Mouse (Mus musculus): ENCODE results near the gene Rnf212. TPM values are rescaled to one million over a fixed set of nuclear protein-coding genes. Genes with fewer than 3 reads are reported as not detected.
"Not testable (repeated sequence)": the region's sequence is repeated elsewhere in the genome, so short reads cannot be mapped to it uniquely, and the experiment has no call there.

Gene Rnf212
- not detected in 2 replicates for polyA plus RNA-seq (2015; fragmentation: Nextera tagmentation; extraction: Ambion mirVana)

- no peak within 1 kb of the TSS for H3K4me3 ChIP-seq
- no peak within 1 kb of the TSS for H3K4me2 ChIP-seq
- no peaks in the 10 kb centered on the region for H3K9me3 ChIP-seq
- no peak for ATAC-seq (ENCODE audit: borderline replicate concordance, extremely low read depth, low FRiP score, low TSS enrichment)
- H3K36me3 ChIP-seq: no peaks in the 10 kb centered on the region
- H3K27me3 ChIP-seq: no peaks in the 10 kb centered on the region
- H3K27ac ChIP-seq: no peak within 1 kb of the TSS
- no peak within 1 kb of the TSS for H3K9ac ChIP-seq
- no peaks in the 10 kb centered on the region for H3K4me1 ChIP-seq
- WGBS: 74% methylated on average over 40 of the region's 40 CpGs
These were observed at the start of gene Rnf212 for GRCm38 (mm10) chr5:108774630-108775306. Gene Rnf212 (minus strand): TSS chr5:108774982.

GRCm38 (mm10) chr5:108823276-108823675 is 48.5 kb upstream of the Rnf212 start:
- H3K4me3 ChIP-seq: no peak overlapping the region
- no peaks in the 10 kb centered on the region for H3K27me3 ChIP-seq
- no peak overlapping the region for H3K27ac ChIP-seq
- H3K36me3 ChIP-seq: no peaks in the 10 kb centered on the region
- no peak for ATAC-seq (ENCODE audit: borderline replicate concordance, extremely low read depth, low FRiP score, low TSS enrichment)
- no peak overlapping the region for H3K4me2 ChIP-seq
- no peak overlapping the region for H3K9ac ChIP-seq
- no peaks in the 10 kb centered on the region for H3K4me1 ChIP-seq
- no peaks in the 10 kb centered on the region for H3K9me3 ChIP-seq
- whole genome bisulfite sequencing: 71% methylated on average over 2 of the region's 2 CpGs

- not testable (repeated sequence) for H3K4me3 ChIP-seq; H3K4me1 ChIP-seq; H3K9ac ChIP-seq; H3K27me3 ChIP-seq; ATAC-seq (ENCODE audit: borderline replicate concordance, extremely low read depth, low FRiP score, low TSS enrichment); H3K4me2 ChIP-seq; H3K36me3 ChIP-seq; H3K9me3 ChIP-seq; H3K27ac ChIP-seq
- 70% methylated on average over 2 of the region's 2 CpGs for WGBS
These were observed 34.0 kb upstream of the Rnf212 start, which contains the start of gene Vmn2r8 for GRCm38 (mm10) chr5:108808750-108809149. Gene Vmn2r8 (minus strand): TSS chr5:108808850.

GRCm38 (mm10) chr5:108803646-108804045 is 28.9 kb upstream of the Rnf212 start:
- Histone ChIP-seq H3K9ac (no peak overlapping the region), H3K4me2 (no peak overlapping the region), H3K4me1 (no peaks in the 10 kb centered on the region), H3K4me3 (no peak overlapping the region), H3K9me3 (no peaks in the 10 kb centered on the region), H3K27me3 (no peaks in the 10 kb centered on the region), H3K27ac (no peak overlapping the region), H3K36me3 (no peaks in the 10 kb centered on the region)
- 12% methylated on average over 1 of the region's 1 CpGs for WGBS
- ATAC-seq (ENCODE audit: borderline replicate concordance, extremely low read depth, low FRiP score, low TSS enrichment): no peak; the same call in 1 of the 2 replicates

GRCm38 (mm10) chr5:108795263-108795662 is 20.5 kb upstream of the Rnf212 start, which contains the start of gene Tmed11:
Gene Tmed11 (minus strand): TSS chr5:108795363.
- WGBS: 67% methylated on average over 2 of the region's 2 CpGs
- not testable (repeated sequence) for H3K4me3 ChIP-seq; H3K36me3 ChIP-seq; ATAC-seq (ENCODE audit: borderline replicate concordance, extremely low read depth, low FRiP score, low TSS enrichment); H3K9me3 ChIP-seq; H3K9ac ChIP-seq; H3K27ac ChIP-seq; H3K4me1 ChIP-seq; H3K27me3 ChIP-seq; H3K4me2 ChIP-seq

GRCm38 (mm10) chr5:108790385-108790784 is 15.6 kb upstream of the Rnf212 start:
- not testable (repeated sequence) for H3K36me3 ChIP-seq; H3K4me2 ChIP-seq; H3K4me1 ChIP-seq; H3K4me3 ChIP-seq; H3K9ac ChIP-seq; H3K9me3 ChIP-seq; H3K27ac ChIP-seq; H3K27me3 ChIP-seq; ATAC-seq (ENCODE audit: borderline replicate concordance, extremely low read depth, low FRiP score, low TSS enrichment)
- WGBS: 40% methylated on average over 1 of the region's 1 CpGs

- no peaks in the 10 kb centered on the region for H3K27me3 ChIP-seq
- H3K9me3 ChIP-seq: no peaks in the 10 kb centered on the region
- no peak overlapping the region for H3K27ac ChIP-seq
- H3K4me2 ChIP-seq: no peak overlapping the region
- H3K4me3 ChIP-seq: no peak overlapping the region
- ATAC-seq (ENCODE audit: borderline replicate concordance, extremely low read depth, low FRiP score, low TSS enrichment): no peak
- no peaks in the 10 kb centered on the region for H3K36me3 ChIP-seq
- WGBS: 77% methylated on average over 2 of the region's 2 CpGs
- H3K9ac ChIP-seq: no peak overlapping the region
- H3K4me1 ChIP-seq: no peaks in the 10 kb centered on the region
These were observed 14.8 kb downstream of the Rnf212 start for GRCm38 (mm10) chr5:108760002-108760401.

- Histone ChIP-seq H3K4me3 (no peak overlapping the region), H3K27ac (no peak overlapping the region), H3K27me3 (no peaks in the 10 kb centered on the region), H3K4me2 (no peak overlapping the region), H3K4me1 (no peaks in the 10 kb centered on the region), H3K9ac (no peak overlapping the region), H3K36me3 (no peaks in the 10 kb centered on the region), H3K9me3 (no peaks in the 10 kb centered on the region)
- WGBS: 38% methylated on average over 3 of the region's 3 CpGs
- no peak for ATAC-seq (ENCODE audit: borderline replicate concordance, extremely low read depth, low FRiP score, low TSS enrichment)
These were observed 16.4 kb downstream of the Rnf212 start for GRCm38 (mm10) chr5:108758396-108758795.

- not testable (repeated sequence) for H3K4me1 ChIP-seq; H3K27me3 ChIP-seq; H3K9ac ChIP-seq; H3K27ac ChIP-seq; H3K4me2 ChIP-seq; H3K36me3 ChIP-seq; ATAC-seq (ENCODE audit: borderline replicate concordance, extremely low read depth, low FRiP score, low TSS enrichment); H3K4me3 ChIP-seq; H3K9me3 ChIP-seq
- WGBS: 72% methylated on average over 4 of the region's 4 CpGs
These were observed 23.5 kb downstream of the Rnf212 start for GRCm38 (mm10) chr5:108751258-108751657.

- H3K27me3 ChIP-seq: no peaks in the 10 kb centered on the region
- H3K36me3 ChIP-seq: no peaks in the 10 kb centered on the region
- H3K9ac ChIP-seq: no peak overlapping the region
- H3K4me3 ChIP-seq: no peak overlapping the region
- no peaks in the 10 kb centered on the region for H3K9me3 ChIP-seq
- H3K4me2 ChIP-seq: no peak overlapping the region
- ATAC-seq (ENCODE audit: borderline replicate concordance, extremely low read depth, low FRiP score, low TSS enrichment): no peak
- no peaks in the 10 kb centered on the region for H3K4me1 ChIP-seq
- no peak overlapping the region for H3K27ac ChIP-seq
- WGBS: 73% methylated on average over 5 of the region's 5 CpGs
These were observed 24.2 kb downstream of the Rnf212 start for GRCm38 (mm10) chr5:108750328-108751210.

GRCm38 (mm10) chr5:108744629-108745028 is 30.2 kb downstream of the Rnf212 start:
- no peaks in the 10 kb centered on the region for H3K36me3 ChIP-seq
- no peak overlapping the region for H3K27ac ChIP-seq
- no peaks in the 10 kb centered on the region for H3K9me3 ChIP-seq
- ATAC-seq (ENCODE audit: borderline replicate concordance, extremely low read depth, low FRiP score, low TSS enrichment): no peak
- no peaks in the 10 kb centered on the region for H3K27me3 ChIP-seq
- no peak overlapping the region for H3K4me3 ChIP-seq
- 77% methylated on average over 3 of the region's 3 CpGs for WGBS
- H3K9ac ChIP-seq: no peak overlapping the region
- no peak overlapping the region for H3K4me2 ChIP-seq
- H3K4me1 ChIP-seq: no peaks in the 10 kb centered on the region

- Histone ChIP-seq H3K27ac (no peak overlapping the region), H3K4me1 (no peaks in the 10 kb centered on the region), H3K9me3 (no peaks in the 10 kb centered on the region), H3K27me3 (no peaks in the 10 kb centered on the region), H3K36me3 (no peaks in the 10 kb centered on the region), H3K4me2 (no peak overlapping the region), H3K9ac (no peak overlapping the region), H3K4me3 (no peak overlapping the region)
- WGBS: 51% methylated on average over 2 of the region's 2 CpGs
- ATAC-seq (ENCODE audit: borderline replicate concordance, extremely low read depth, low FRiP score, low TSS enrichment): no peak
These were observed 30.9 kb downstream of the Rnf212 start for GRCm38 (mm10) chr5:108743856-108744255.

All from lung, embryonic 15.5 days (tissue).